Mouse (Mus musculus) cerebellum, adult (tissue): ENCODE data around the gene Aup1.
A peak's percentile ranks its signal among the peaks of the same experiment; 100 is the strongest.

Source experiments
- ATAC-seq: cut with Nextera tagmentation; 2 replicates; pipeline ENCODE4 v1.9.2; 2017; ENCODE audit warnings: mild to moderate bottlenecking, moderate library complexity, mixed read lengths; ENCODE audit not compliant: insufficient number of reproducible peaks, low FRiP score, low TSS enrichment

Aup1 gene

DNA sequence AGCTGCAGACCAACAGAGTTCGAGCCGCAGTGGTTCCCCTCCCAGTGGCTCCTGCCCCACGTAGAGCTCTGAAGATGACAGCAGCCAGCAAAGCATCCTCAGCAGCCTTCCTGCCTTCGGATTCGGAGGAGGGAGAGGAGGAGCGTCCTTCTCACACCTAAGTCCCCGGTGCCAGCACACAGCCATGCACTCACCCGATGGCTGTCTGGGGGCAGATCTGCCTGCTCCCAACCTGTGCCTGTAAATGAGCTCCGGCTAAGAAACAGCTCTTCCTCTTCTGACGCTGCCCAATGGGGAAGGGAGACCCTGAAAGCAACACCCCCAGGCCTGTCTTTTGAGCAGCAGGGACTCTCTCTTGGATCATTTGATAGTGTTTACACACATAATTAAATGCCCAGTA is 24.5 kb upstream of the Aup1 start:
- ATAC-seq: no peak

GRCm38 (mm10) chr6:83031111-83031510 is 23.2 kb upstream of the Aup1 start:
- no peak for ATAC-seq

GRCm38 (mm10) chr6:83031921-83032590 is 22.3 kb upstream of the Aup1 start:
- ATAC-seq: no peak

DNA sequence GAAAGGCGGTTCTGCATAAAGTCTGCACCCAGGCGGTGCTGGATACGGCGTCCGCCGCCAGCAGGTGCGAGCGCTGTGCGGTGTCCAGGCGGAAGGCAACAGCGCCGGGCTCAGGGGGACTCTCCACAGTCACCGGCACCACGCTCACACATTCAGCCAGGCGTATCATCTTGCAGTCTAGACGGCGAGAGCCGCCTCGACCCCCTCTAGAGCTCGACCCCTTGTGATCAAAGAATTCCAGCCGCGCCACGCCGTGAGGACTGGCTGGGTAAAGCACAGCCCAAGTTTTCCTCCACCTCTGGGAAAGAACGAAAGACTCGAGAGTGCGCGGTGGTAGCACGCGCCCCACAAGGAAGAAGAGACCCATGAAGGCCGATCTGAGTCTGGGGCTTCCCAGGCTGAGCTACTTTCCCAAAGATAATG is 21.5 kb upstream of the Aup1 start:
- ATAC-seq: no peak

DNA sequence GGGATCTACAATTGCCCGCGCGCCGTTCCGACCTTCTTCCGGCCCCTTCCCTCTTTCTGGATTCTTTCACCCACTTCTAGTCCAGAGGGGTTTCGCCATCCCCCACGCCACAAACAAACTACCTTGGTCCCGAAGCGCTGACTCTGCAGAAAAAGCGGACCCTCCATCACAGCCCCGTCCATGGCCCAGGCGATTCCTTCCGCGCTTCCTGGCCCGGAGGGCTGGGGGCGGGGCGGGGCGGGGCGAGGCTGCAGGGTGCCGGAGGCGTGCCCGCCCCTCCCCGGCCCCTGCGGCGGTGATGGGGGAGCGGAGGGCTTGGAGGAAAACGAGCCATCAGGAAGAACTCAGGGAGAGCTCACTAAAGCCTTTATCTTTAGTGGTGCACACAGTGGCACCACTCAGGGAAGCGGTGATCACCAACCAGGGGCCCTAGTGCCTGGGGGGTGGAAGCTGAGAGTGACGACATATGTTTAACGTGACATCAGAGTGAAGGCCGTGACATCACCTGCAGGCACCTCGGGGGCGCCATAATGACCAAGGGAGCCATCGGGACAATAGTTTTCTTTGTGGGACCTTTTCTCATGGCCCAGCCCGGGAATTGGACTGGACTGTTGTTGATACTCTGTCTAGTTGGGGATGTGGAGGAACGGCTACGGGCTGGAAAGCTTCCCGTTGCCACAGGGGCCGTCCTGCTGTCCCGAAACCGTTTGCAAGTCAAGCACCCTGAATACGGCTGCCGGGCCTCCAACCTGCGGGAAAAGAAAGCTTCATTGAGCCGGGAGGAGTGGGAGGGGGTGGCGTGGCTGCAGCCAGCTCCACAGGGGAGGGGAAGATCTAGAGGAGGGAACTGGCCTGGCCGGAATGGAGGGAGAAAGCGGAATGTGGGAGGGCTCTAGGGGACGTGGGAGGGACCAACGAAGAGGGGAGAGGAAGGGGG is 20.8 kb upstream of the Aup1 start, which contains the start of the genes Dok1 and Loxl3:
TSS of gene Dok1 (minus strand) at position 223 of the 937 bp plus-strand sequence.
TSS of gene Loxl3 (plus strand) at position 925 of the 937 bp plus-strand sequence.
- ATAC-seq: no peak

DNA sequence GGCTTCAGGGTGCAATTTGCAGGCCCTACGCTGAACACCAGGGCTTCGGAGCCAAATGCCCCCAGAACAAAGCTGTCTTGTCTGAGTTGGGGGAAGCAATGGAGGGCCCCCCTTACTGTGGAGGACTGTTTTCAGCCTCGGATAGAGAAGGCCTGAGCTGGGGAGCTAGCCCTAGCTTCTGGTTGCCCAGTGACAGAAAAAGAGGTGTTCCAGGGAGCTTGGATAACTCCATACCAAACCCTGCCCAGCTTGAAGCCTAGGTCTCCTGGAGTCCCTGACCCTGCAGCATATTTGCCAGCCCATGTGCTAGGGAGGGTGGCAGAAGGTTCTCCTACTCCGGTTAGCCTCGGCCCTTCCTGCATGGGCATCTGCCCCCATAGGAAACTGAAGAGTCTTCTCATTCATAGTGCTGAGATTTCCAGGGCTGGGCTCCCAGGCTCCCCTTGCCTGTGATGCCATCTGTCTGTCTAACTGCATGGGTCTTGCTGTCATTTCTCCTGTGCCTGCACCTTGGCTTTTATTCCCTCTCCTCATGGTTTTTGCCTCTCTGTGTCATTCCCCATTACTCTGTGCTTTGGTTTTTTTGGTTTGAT is 19.8 kb upstream of the Aup1 start:
- ATAC-seq: no peak

DNA sequence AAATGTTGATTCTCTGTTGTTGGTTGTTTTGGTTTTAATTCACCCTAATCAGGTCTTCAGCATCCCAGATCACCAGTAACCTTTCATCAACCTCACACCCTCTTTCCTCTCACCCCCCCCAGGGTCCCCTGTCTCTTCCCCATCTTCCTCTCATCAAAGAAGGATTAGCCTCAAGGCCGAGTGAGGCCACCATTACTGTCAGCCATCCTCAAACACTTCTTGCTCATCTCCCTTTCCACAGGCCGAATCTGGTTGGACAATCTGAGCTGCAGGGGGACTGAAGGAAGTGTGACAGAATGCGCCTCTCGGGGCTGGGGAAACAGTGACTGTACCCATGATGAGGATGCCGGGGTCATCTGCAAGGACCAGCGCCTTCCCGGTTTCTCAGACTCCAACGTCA is 17.1 kb upstream of the Aup1 start:
- no peak for ATAC-seq

- peak; percentile 74 for ATAC-seq
Observed at GRCm38 (mm10) chr6:83038496-83039012, 15.8 kb upstream of the Aup1 start.

GRCm38 (mm10) chr6:83040601-83041000 is 13.7 kb upstream of the Aup1 start:
- ATAC-seq: no peak

DNA sequence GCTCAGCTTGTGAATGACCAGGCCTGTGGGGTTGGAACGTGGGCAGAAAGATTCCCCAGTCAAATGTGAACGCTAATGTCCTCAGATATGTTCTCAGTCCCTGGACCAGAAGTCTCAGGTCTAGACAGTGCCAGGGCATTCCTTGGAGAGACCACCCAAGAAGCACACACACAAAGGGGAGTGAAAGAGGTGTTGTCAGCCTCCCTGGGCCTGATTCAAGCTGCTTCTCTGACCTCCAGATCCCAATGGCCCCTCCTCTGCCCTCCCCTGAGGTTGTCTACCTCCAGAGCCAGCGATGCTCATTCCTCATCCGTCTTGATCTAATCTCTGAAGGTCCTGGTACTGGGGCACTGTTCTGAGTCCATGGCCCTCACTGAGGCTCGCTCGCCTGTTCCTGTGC is 10.8 kb upstream of the Aup1 start:
- ATAC-seq: no peak

- no peak for ATAC-seq
Observed at GRCm38 (mm10) chr6:83043993-83044392, 10.3 kb upstream of the Aup1 start.

DNA sequence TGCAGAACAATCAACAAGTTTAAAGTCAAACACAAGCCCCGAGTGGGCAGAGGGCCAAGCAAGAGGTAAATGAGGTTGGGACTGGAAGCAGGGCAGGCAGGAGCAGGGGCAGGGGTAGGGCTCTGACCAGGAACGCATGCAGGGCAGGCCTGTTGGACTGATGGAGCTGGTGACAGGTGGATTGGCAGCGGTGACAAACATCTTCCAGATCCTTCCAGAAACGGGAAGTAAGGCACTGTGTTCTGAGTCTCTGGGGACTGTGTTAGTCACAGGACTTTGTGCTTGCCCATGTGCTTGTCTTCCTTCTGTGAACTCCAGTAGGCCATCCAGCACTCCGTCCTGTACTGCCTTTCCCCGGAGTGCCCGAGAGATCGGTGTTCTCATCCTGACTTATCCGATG is 9.6 kb upstream of the Aup1 start:
- ATAC-seq: no peak

DNA sequence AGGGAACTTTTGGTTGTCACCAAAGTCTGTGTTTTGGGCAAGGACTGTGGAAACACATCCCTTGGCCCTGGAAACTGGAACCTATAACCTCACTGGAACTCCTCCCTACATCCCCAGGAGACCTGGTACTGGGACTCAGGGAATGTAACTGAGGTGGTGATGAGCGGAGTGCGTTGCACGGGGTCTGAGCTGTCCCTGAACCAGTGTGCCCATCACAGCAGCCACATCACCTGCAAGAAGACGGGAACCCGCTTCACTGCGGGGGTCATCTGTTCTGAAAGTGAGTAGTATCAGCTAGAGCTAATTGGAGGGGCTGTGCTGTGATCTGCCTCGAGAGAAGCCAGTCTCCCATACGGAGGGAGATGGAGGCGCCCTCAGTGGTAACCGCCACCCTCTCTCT is 5.0 kb upstream of the Aup1 start:
- ATAC-seq: no peak

DNA sequence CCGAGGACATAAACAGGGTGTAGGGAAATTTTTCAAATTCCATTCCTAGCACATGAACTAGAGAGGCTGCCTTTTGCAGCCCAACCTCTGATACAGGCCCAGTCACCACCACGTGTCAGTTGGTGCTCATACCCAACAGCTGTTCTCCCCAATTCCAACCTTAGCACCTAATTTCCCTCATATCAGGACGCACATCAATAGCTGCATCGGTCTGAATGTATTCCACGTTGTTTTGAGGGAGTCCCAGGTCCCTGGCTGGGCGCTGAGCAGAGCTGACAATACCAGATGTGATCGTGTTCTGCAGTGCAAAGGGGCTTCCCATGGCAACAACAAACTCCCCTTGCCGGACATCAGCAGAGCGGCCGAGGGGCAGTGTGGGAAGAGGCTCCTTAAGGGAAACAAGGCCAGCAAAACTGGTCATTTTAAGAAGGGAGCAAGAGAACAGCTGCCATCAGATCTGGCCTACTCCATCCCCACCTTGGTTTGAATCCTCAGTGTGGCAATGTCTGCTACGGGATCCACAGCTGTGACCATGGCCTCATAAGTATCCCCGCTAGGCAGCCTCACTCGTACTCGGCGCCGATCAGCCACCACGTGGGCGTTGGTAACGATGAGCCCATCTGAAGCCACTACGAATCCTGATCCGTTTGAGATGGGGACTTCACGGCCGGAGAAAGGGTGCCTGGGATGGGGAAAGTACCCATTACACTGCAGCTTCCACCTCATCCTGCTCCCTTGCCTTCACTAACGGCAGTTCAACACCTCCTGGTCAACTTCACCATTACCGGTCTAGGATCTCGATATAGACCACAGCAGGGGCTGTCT is 973 bp upstream of the Aup1 start:
- ATAC-seq: no peak

GRCm38 (mm10) chr6:83054871-83055431 is 630 bp downstream of the Aup1 start, which contains the start of gene Htra2:
Gene Htra2 (minus strand): TSS chr6:83055273.
- peak; percentile 24 for ATAC-seq

GRCm38 (mm10) chr6:83057790-83058189 is 3.5 kb downstream of the Aup1 start, which contains the start of gene Dqx1:
Gene Dqx1 (plus strand): TSS chr6:83057844.
- no peak for ATAC-seq

- no peak for ATAC-seq
Observed at GRCm38 (mm10) chr6:83058725-83059124, 4.4 kb downstream of the Aup1 start.

DNA sequence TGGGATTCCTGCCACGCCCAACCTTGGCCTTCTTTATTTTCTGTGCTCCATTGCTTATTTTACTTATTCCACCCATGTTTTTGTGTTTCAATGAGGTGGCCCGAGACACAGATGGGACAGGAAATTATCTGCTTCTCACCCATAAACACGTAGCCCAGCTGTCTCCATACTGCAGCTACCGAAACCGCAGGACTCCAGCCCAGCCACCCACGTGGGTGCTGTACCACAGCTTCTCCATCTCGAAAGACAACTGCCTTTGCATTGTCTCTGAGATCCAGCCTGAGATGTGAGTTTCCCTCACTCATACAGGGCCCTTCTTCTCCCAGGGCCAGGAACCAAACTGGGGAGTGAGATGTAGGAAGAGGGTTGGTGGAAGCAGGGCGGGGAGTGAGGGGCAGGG is 11.7 kb downstream of the Aup1 start:
- no peak for ATAC-seq

- ATAC-seq: no peak
Observed at GRCm38 (mm10) chr6:83066441-83066840, 12.1 kb downstream of the Aup1 start.

DNA sequence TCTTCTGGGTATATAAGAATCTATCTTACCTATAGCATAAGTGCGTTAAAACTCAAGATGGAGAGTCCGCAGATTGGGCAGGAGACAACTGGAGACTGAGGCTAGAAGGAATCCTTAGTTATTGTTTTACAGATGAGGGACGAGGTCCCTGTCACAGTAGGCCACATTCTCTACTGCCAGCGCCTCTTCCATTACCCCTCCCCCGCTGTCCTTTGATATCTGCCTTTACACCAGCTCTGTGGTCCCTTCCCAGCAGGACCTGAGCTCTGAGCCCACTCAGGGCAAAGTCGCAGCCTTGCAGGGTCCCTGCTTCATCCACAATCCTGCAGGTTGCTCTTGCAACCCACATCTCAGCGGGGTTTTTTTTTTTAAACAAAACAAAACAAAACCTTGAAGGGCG is 13.9 kb downstream of the Aup1 start:
- ATAC-seq: no peak
